Mouse (Mus musculus) E14TG2a.4 (cell line): ENCODE measurements around the gene Zfp451.

Source experiments
- H3K27me3 ChIP-seq: 2 replicates; pipeline ENCODE4 v1.6.1; 2014; ENCODE audit warnings: low read length, control low read depth; ENCODE audit not compliant: insufficient read depth
- H3K36me3 ChIP-seq: 2 replicates; pipeline ENCODE4 v1.6.1; 2014; ENCODE audit warnings: low read length, control low read depth; ENCODE audit not compliant: insufficient read depth
- H3K4me1 ChIP-seq: replicated peaks from 2 replicates; pipeline ENCODE4 v1.6.1; 2014; ENCODE audit warnings: low read depth, low read length, control low read depth
- H3K4me3 ChIP-seq: replicated peaks from 2 replicates; pipeline ENCODE4 v1.5.1; 2014; ENCODE audit warnings: mild to moderate bottlenecking, low read length
- H3K9me3 ChIP-seq: 2 replicates; pipeline ENCODE4 v1.6.1; 2014; ENCODE audit warnings: low read length, control low read depth
- CTCF ChIP-seq: conservative IDR thresholded peaks from 2 replicates; pipeline ENCODE4 v1.5.1; 2014; ENCODE audit warnings: low read length
- NANOG ChIP-seq: IDR thresholded peaks from 2 replicates; pipeline ENCODE4 v1.6.1; 2014; ENCODE audit warnings: borderline replicate concordance, low read length, mixed read lengths
- POU5F1 ChIP-seq: IDR thresholded peaks from 2 replicates; pipeline ENCODE4 v1.6.1; 2014; ENCODE audit warnings: low read length, borderline replicate concordance

The Zfp451 gene

GRCm38 (mm10) chr1:33799620-33800019, 14.8 kb downstream of the Zfp451 start:
- TF ChIP-seq CTCF (no peak), NANOG (no peak), POU5F1 (no peak)
- Histone ChIP-seq H3K9me3 (no peaks in the 10 kb centered on the region), H3K36me3 (peaks cover 68% of the 10 kb centered on the region), H3K27me3 (no peaks in the 10 kb centered on the region), H3K4me1 (peaks cover 32% of the 10 kb centered on the region), H3K4me3 (no peak overlapping the region)

- no peak for TF ChIP-seq CTCF
- no peak for TF ChIP-seq NANOG
- Histone ChIP-seq H3K4me3 (no peak overlapping the region), H3K36me3 (peaks cover 24% of the 10 kb centered on the region), H3K9me3 (no peaks in the 10 kb centered on the region), H3K4me1 (peaks cover 24% of the 10 kb centered on the region), H3K27me3 (no peaks in the 10 kb centered on the region)
Measured at GRCm38 (mm10) chr1:33788493-33788892, 25.9 kb downstream of the Zfp451 start.

GRCm38 (mm10) chr1:33788072-33788471, 26.3 kb downstream of the Zfp451 start:
- no peak overlapping the region for H3K4me3 ChIP-seq
- peaks cover 24% of the 10 kb centered on the region for H3K4me1 ChIP-seq
- no peak for TF ChIP-seq POU5F1
- no peak for TF ChIP-seq CTCF
- no peak for TF ChIP-seq NANOG
- H3K36me3 ChIP-seq: peaks cover 24% of the 10 kb centered on the region
- H3K27me3 ChIP-seq: no peaks in the 10 kb centered on the region
- no peaks in the 10 kb centered on the region for H3K9me3 ChIP-seq

- TF ChIP-seq CTCF (no peak), POU5F1 (no peak), NANOG (no peak)
- H3K4me3 ChIP-seq: no peak overlapping the region
- no peaks in the 10 kb centered on the region for H3K9me3 ChIP-seq
- H3K4me1 ChIP-seq: peaks cover 12% of the 10 kb centered on the region; the same call in 1 of the 2 replicates
- H3K27me3 ChIP-seq: no peaks in the 10 kb centered on the region
- H3K36me3 ChIP-seq: peaks cover 37% of the 10 kb centered on the region
Measured at GRCm38 (mm10) chr1:33784561-33784960, 29.8 kb downstream of the Zfp451 start.

- no peaks in the 10 kb centered on the region for H3K27me3 ChIP-seq
- no peaks in the 10 kb centered on the region for H3K4me1 ChIP-seq
- no peak for TF ChIP-seq POU5F1
- no peak for TF ChIP-seq CTCF
- TF ChIP-seq NANOG: no peak
- H3K36me3 ChIP-seq: peaks cover 71% of the 10 kb centered on the region
- no peak overlapping the region for H3K4me3 ChIP-seq
- no peaks in the 10 kb centered on the region for H3K9me3 ChIP-seq
Measured at GRCm38 (mm10) chr1:33776175-33776611, 38.2 kb downstream of the Zfp451 start.

- TF ChIP-seq POU5F1: no peak
- no peak for TF ChIP-seq NANOG
- no peak for TF ChIP-seq CTCF
- Histone ChIP-seq H3K36me3 (peaks cover 85% of the 10 kb centered on the region), H3K9me3 (no peaks in the 10 kb centered on the region), H3K4me1 (peaks cover 2% of the 10 kb centered on the region), H3K27me3 (no peaks in the 10 kb centered on the region), H3K4me3 (no peak overlapping the region)
Measured at GRCm38 (mm10) chr1:33772106-33772505, 42.3 kb downstream of the Zfp451 start.

GRCm38 (mm10) chr1:33771621-33772020, 42.8 kb downstream of the Zfp451 start:
- no peak overlapping the region for H3K4me3 ChIP-seq
- TF ChIP-seq POU5F1: no peak
- no peak for TF ChIP-seq NANOG
- TF ChIP-seq CTCF: no peak

GRCm38 (mm10) chr1:33768827-33769226, 45.6 kb downstream of the Zfp451 start:
- no peak for TF ChIP-seq POU5F1
- no peak for TF ChIP-seq NANOG
- TF ChIP-seq CTCF: no peak
- no peaks in the 10 kb centered on the region for H3K27me3 ChIP-seq
- H3K36me3 ChIP-seq: peaks cover 84% of the 10 kb centered on the region
- H3K4me3 ChIP-seq: no peak overlapping the region
- H3K9me3 ChIP-seq: no peaks in the 10 kb centered on the region
- peaks cover 9% of the 10 kb centered on the region for H3K4me1 ChIP-seq

More at GRCm38 (mm10) chr1:33771621-33772020, 42.8 kb downstream of the Zfp451 start:
- no peaks in the 10 kb centered on the region for H3K9me3 ChIP-seq
- peaks cover 7% of the 10 kb centered on the region for H3K4me1 ChIP-seq
- peaks cover 85% of the 10 kb centered on the region for H3K36me3 ChIP-seq
- H3K27me3 ChIP-seq: no peaks in the 10 kb centered on the region
